Mouse (Mus musculus) small intestine, adult 2 months (tissue): Measurements from ENCODE around the gene 4930568D16Rik. TPM values are rescaled to one million over a fixed set of nuclear protein-coding genes. Genes with fewer than 3 reads are reported as not detected.

Experiments used
- H3K27ac ChIP-seq: fragments of 200-500 bp; 2 replicates; pipeline ENCODE4 v1.5.1; 2012; ENCODE audit warnings: low read depth, low read length, control low read depth, inconsistent platforms; ENCODE audit not compliant: insufficient read depth
- H3K27me3 ChIP-seq: fragments of 200-500 bp; 2 replicates; pipeline ENCODE4 v1.6.1; 2012; ENCODE audit warnings: mild to moderate bottlenecking, moderate library complexity, low read length, inconsistent platforms; ENCODE audit not compliant: control insufficient read depth, insufficient read depth
- H3K36me3 ChIP-seq: fragments of 200-500 bp; 2 replicates; pipeline ENCODE4 v1.6.1; 2012; ENCODE audit warnings: mild to moderate bottlenecking, low read length, control low read depth, inconsistent platforms; ENCODE audit not compliant: control insufficient read depth, insufficient read depth
- H3K4me1 ChIP-seq: fragments of 200-500 bp; 2 replicates; pipeline ENCODE4 v1.6.1; 2012; ENCODE audit warnings: low read length, inconsistent platforms, mixed read lengths; ENCODE audit not compliant: control insufficient read depth, insufficient read depth, insufficient read length
- H3K4me3 ChIP-seq: fragments of 200-500 bp; 2 replicates; pipeline ENCODE4 v1.5.1; 2012; ENCODE audit warnings: low read depth, mild to moderate bottlenecking, control low read depth, inconsistent platforms, low read length, moderate library complexity
- CTCF ChIP-seq: fragments of 200-500 bp; IDR thresholded peaks from 2 replicates; pipeline ENCODE4 v1.5.1; 2012; ENCODE audit warnings: low read depth, mild to moderate bottlenecking, control low read depth, inconsistent platforms, low read length, moderate library complexity, mixed read lengths; ENCODE audit not compliant: insufficient replicate concordance, insufficient read length; ENCODE audit errors: extremely low read depth
- POLR2A ChIP-seq: fragments of 200-500 bp; IDR thresholded peaks from 2 replicates; pipeline ENCODE4 v1.6.1; 2012; ENCODE audit warnings: low read depth, mild to moderate bottlenecking, control low read depth, inconsistent platforms, low read length, moderate library complexity
- WGBS: fragments of 180-500 bp; shearing (Covaris S2); methylation state at CpG from one replicate; pipeline ENCODE4 v1.1.7; 2018; 5-methylcytosine and 5-hydroxymethylcytosine counted together
- polyA plus RNA-seq: library from polyadenylated mRNA; depleted of rRNA; stranded (reverse); fragments of >200 nt; gene quantifications from 2 replicates; pipeline ENCODE4 v1.2.3, GENCODE M21; 2012

Gene 4930568D16Rik
- polyA plus RNA-seq, 1 experiment = not detected

GRCm38 (mm10) chr2:35325930-35326329, 41.6 kb downstream of the 4930568D16Rik start:
- Histone ChIP-seq H3K36me3 (peaks cover 5% of the 10 kb centered on the region), H3K4me1 (peaks cover 15% of the 10 kb centered on the region), H3K27me3 (no peaks in the 10 kb centered on the region), H3K27ac (no peak overlapping the region), H3K4me3 (no peak overlapping the region)
- 56% methylated on average over 10 of the region's 10 CpGs for WGBS
- TF ChIP-seq CTCF (no peak), POLR2A (no peak)

GRCm38 (mm10) chr2:35322404-35323164, 44.9 kb downstream of the 4930568D16Rik start:
- TF ChIP-seq CTCF = no peak
- TF ChIP-seq POLR2A = no peak
- no peaks in the 10 kb centered on the region for H3K27me3 ChIP-seq
- peaks cover 24% of the 10 kb centered on the region for H3K36me3 ChIP-seq
- no peak overlapping the region for H3K4me3 ChIP-seq
- H3K4me1 ChIP-seq = peaks cover 15% of the 10 kb centered on the region
- peak overlapping the region; percentile 35 for H3K27ac ChIP-seq
- 31% methylated on average over 10 of the region's 10 CpGs for WGBS

DNA sequence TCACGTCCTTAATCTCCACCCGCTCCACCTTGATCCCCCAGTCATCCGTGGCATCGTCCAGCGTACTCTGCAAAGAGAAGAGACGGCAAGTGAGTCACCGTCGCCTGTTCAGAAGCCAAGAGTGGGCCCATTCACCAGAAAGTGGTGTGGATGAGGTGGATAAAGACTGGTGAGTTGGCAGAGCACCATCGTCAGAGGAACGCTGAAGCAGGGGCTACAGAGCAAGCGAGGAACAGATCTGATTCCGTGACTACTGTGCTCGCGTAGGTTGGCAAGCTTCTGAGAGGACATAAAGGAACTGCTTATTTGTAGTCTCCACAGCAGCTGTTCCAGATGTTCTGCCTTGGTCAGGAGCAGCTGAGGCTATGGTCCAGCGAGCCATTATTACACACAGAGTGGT, 47.1 kb downstream of the 4930568D16Rik start:
- Histone ChIP-seq H3K4me3 (no peak overlapping the region), H3K36me3 (peaks cover 35% of the 10 kb centered on the region), H3K4me1 (peaks cover 19% of the 10 kb centered on the region), H3K27ac (no peak overlapping the region), H3K27me3 (no peaks in the 10 kb centered on the region)
- 94% methylated on average over 15 of the region's 15 CpGs for WGBS
- TF ChIP-seq CTCF (no peak), POLR2A (no peak)

DNA sequence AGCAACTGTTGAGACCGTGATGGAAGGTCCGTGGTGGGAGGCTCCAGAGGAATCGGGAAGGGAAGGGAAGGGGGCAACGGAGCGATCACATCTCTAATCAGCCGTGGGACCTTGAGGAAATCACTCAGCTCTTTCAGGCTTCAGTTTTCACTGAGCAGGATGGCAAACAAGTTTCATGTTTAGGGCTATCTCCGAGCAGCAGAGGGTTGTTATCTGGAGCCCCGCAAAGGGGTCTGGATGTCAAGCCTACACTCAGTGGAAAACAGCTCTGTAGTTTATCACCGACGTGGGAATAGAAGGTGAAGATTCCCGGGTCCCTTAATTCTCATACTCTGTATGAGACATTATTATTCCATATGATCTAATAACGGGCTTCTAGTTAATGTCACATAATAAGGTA, 49.1 kb downstream of the 4930568D16Rik start:
- Histone ChIP-seq H3K27ac (no peak overlapping the region), H3K36me3 (peaks cover 38% of the 10 kb centered on the region), H3K4me1 (peaks cover 17% of the 10 kb centered on the region), H3K4me3 (no peak overlapping the region), H3K27me3 (no peaks in the 10 kb centered on the region)
- TF ChIP-seq POLR2A = no peak
- TF ChIP-seq CTCF = no peak
- WGBS = 90% methylated on average over 12 of the region's 12 CpGs

DNA sequence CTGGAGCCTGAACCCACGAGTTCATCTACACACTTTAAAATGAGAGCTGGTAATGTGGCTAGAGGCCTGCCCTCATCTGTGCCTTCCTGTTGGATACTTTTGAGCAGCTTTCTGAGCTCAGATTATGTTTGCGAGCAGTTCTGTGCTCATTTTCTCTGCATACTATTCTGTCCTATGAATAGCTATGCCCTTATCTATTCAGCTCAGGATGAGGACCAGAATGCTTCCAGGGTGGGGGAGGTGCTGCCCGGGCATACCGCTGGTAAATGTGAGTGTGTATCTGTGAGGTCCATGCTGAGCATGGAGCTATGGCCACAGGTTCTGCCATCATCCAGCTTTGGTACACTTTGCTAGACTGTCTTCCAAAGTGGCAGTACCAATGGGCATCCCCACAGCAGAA, 49.9 kb downstream of the 4930568D16Rik start:
- no peaks in the 10 kb centered on the region for H3K27me3 ChIP-seq
- H3K36me3 ChIP-seq = peaks cover 38% of the 10 kb centered on the region
- peaks cover 12% of the 10 kb centered on the region; the same call in 1 of the 2 replicates for H3K4me1 ChIP-seq
- no peak overlapping the region for H3K27ac ChIP-seq
- TF ChIP-seq POLR2A = no peak
- no peak overlapping the region for H3K4me3 ChIP-seq
- WGBS = 82% methylated on average over 4 of the region's 4 CpGs

DNA sequence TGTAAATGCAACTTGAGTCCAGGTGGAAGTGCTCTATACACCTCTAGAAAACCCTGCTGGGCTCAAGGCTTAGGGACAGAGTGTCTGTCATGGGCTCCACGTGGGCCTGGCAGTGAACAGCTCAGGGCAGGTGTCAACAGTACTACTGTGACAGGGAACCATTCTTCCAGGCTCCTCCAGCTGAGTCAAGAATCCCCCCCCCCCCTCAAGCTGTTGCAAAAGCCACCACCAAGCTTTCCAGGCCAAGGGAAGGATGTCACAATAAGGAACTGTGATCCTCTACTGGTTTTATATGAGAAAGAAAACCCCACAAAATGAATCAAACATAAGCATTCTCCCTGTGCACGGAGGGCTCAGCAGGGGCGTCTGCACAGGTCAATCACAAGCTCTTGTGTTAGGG, 53.2 kb downstream of the 4930568D16Rik start:
- TF ChIP-seq CTCF = no peak
- no peak for TF ChIP-seq POLR2A
- no peak overlapping the region for H3K27ac ChIP-seq
- no peak overlapping the region for H3K4me3 ChIP-seq
- WGBS = 71% methylated on average over 3 of the region's 3 CpGs
- peaks cover 22% of the 10 kb centered on the region for H3K36me3 ChIP-seq
- no peaks in the 10 kb centered on the region for H3K27me3 ChIP-seq
- H3K4me1 ChIP-seq = peaks cover 14% of the 10 kb centered on the region

- no peak overlapping the region for H3K4me3 ChIP-seq
- TF ChIP-seq POLR2A (no peak), CTCF (no peak)
- H3K27me3 ChIP-seq = no peaks in the 10 kb centered on the region
- peaks cover 9% of the 10 kb centered on the region for H3K36me3 ChIP-seq
- WGBS = 46% methylated on average over 4 of the region's 4 CpGs
- H3K4me1 ChIP-seq = peaks cover 23% of the 10 kb centered on the region
- H3K27ac ChIP-seq = peak overlapping the region; percentile 76
Measured at GRCm38 (mm10) chr2:35309906-35310493, 57.5 kb downstream of the 4930568D16Rik start.
